Mouse (Mus musculus): ENCODE results near the gene Kcnk3.

- TF ChIP-seq EP300 (IDR thresholded peaks at IDR 0.05; ENCODE audit: insufficient read depth, low read depth, low read length) = no peak
- no peak for TF ChIP-seq POLR2A (IDR thresholded peaks at IDR 0.05; ENCODE audit: insufficient read depth, low read length)
- TF ChIP-seq CTCF (IDR thresholded peaks at IDR 0.05; ENCODE audit: low read depth, low read length) = no peak
Observed at GRCm38 (mm10) chr5:30667215-30667614, 79.2 kb downstream of the Kcnk3 start.

Measured in ES-Bruce4 (cell line).